Mouse (Mus musculus): ENCODE data around the gene Otub1.
A peak's percentile ranks its signal among the peaks of the same experiment; 100 is the strongest.

Gene Otub1

GRCm38 (mm10) chr19:7209907-7210646 is 4.0 kb upstream of the Otub1 start:
- DNase-seq (ENCODE audit: low read depth, low spot score): no peak

GRCm38 (mm10) chr19:7205326-7205725 is 790 bp downstream of the Otub1 start:
- no peak for DNase-seq (ENCODE audit: low read depth, low spot score)

GRCm38 (mm10) chr19:7204898-7205297 is 1.2 kb downstream of the Otub1 start:
- no peak for DNase-seq (ENCODE audit: low read depth, low spot score)

GRCm38 (mm10) chr19:7200427-7200826 is 5.7 kb downstream of the Otub1 start:
- no peak for DNase-seq (ENCODE audit: low read depth, low spot score)

GRCm38 (mm10) chr19:7199089-7199488 is 7.0 kb downstream of the Otub1 start:
- DNase-seq (ENCODE audit: low read depth, low spot score): no peak

- DNase-seq (ENCODE audit: low read depth, low spot score): no peak
Measured at GRCm38 (mm10) chr19:7197445-7197844, 8.7 kb downstream of the Otub1 start.

- peak; percentile 67 for DNase-seq (ENCODE audit: low read depth, low spot score)
Measured at GRCm38 (mm10) chr19:7196741-7197270, 9.3 kb downstream of the Otub1 start.

GRCm38 (mm10) chr19:7195900-7196728 is 10.0 kb downstream of the Otub1 start:
- no peak for DNase-seq (ENCODE audit: low read depth, low spot score)

- DNase-seq (ENCODE audit: low read depth, low spot score): no peak
Measured at GRCm38 (mm10) chr19:7192561-7192967, 13.6 kb downstream of the Otub1 start.

GRCm38 (mm10) chr19:7191639-7192038 is 14.5 kb downstream of the Otub1 start:
- DNase-seq (ENCODE audit: low read depth, low spot score): no peak

GRCm38 (mm10) chr19:7190986-7191385 is 15.1 kb downstream of the Otub1 start:
- no peak for DNase-seq (ENCODE audit: low read depth, low spot score)

GRCm38 (mm10) chr19:7189026-7189425 is 17.1 kb downstream of the Otub1 start:
- DNase-seq (ENCODE audit: low read depth, low spot score): no peak

GRCm38 (mm10) chr19:7187157-7187556 is 19.0 kb downstream of the Otub1 start:
- no peak for DNase-seq (ENCODE audit: low read depth, low spot score)

GRCm38 (mm10) chr19:7185715-7186291 is 20.3 kb downstream of the Otub1 start:
- DNase-seq (ENCODE audit: low read depth, low spot score): no peak

- DNase-seq (ENCODE audit: low read depth, low spot score): no peak
Measured at GRCm38 (mm10) chr19:7185059-7185458, 21.1 kb downstream of the Otub1 start.

- DNase-seq (ENCODE audit: low read depth, low spot score): no peak
Measured at GRCm38 (mm10) chr19:7183419-7183818, 22.7 kb downstream of the Otub1 start.

GRCm38 (mm10) chr19:7182273-7182949 is 23.7 kb downstream of the Otub1 start:
- DNase-seq (ENCODE audit: low read depth, low spot score): peak; percentile 55

GRCm38 (mm10) chr19:7181496-7181895 is 24.6 kb downstream of the Otub1 start:
- DNase-seq (ENCODE audit: low read depth, low spot score): no peak

GRCm38 (mm10) chr19:7180756-7181405 is 25.2 kb downstream of the Otub1 start:
- no peak for DNase-seq (ENCODE audit: low read depth, low spot score)

- no peak for DNase-seq (ENCODE audit: low read depth, low spot score)
Measured at GRCm38 (mm10) chr19:7178841-7179452, 27.2 kb downstream of the Otub1 start.
